Mouse (Mus musculus) CH12.LX (cell line): ENCODE measurements around the gene Gm26897. TPM values are rescaled to one million over a fixed set of nuclear protein-coding genes. Genes with fewer than 3 reads are reported as not detected.

Experiments
- DNase-seq: peaks from one replicate; pipeline ENCODE4 v3.0.0-alpha.2; 2013; ENCODE audit errors: extremely low read depth
- H3K27ac ChIP-seq: 2 replicates; pipeline ENCODE4 v1.5.1; 2012; ENCODE audit warnings: low read depth, mild to moderate bottlenecking, control low read depth, moderate library complexity; ENCODE audit not compliant: insufficient read depth
- H3K27me3 ChIP-seq: replicated peaks from 2 replicates; pipeline ENCODE3; 2012; ENCODE audit warnings: inconsistent platforms
- H3K36me3 ChIP-seq, 2 experiments: replicated peaks in 1 of 2; 2 replicates each; pipeline versions ENCODE3 to v1.6.1; 2012; ENCODE audit warnings: inconsistent platforms in 1 of 2, low read length in 1 of 2, mild to moderate bottlenecking in 1 of 2, mixed read lengths in 1 of 2, moderate library complexity in 1 of 2; ENCODE audit not compliant: control insufficient read depth in 1 of 2, insufficient read depth in 1 of 2
- H3K4me1 ChIP-seq, 2 experiments: 2 replicates each; pipeline ENCODE4 v1.6.1; 2012; ENCODE audit warnings: inconsistent platforms in 1 of 2, moderate library complexity in 1 of 2; ENCODE audit not compliant: insufficient read depth in 2 of 2, control insufficient read depth in 1 of 2
- H3K4me2 ChIP-seq: 2 replicates; pipeline ENCODE4 v1.6.1; 2012; ENCODE audit warnings: low read depth, mild to moderate bottlenecking, control low read depth; ENCODE audit not compliant: poor library complexity, insufficient read depth, severe bottlenecking
- H3K4me3 ChIP-seq, 3 experiments: fragments of 150-350 bp in 1 of 3; sonication (generic) in 1 of 3; replicated peaks in 1 of 3; 2 replicates each; pipeline versions ENCODE3 to v1.5.1; 2011 to 2012; ENCODE audit warnings: low read depth in 2 of 3, low read length in 2 of 3, mild to moderate bottlenecking in 2 of 3, moderate library complexity in 2 of 3, control low read depth in 1 of 3, improper control_type of control experiment in 1 of 3, inconsistent platforms in 1 of 3, mixed read lengths in 1 of 3; ENCODE audit not compliant: poor library complexity in 1 of 3
- H3K79me2 ChIP-seq: replicated peaks from 2 replicates; pipeline ENCODE4 v1.6.1; 2012; ENCODE audit warnings: mild to moderate bottlenecking, moderate library complexity; ENCODE audit not compliant: control insufficient read depth, poor library complexity, insufficient read depth, severe bottlenecking; ENCODE audit errors: extremely low read depth
- H3K9ac ChIP-seq: 2 replicates; pipeline ENCODE4 v1.6.1; 2012; ENCODE audit warnings: low read depth, mild to moderate bottlenecking, control low read depth, moderate library complexity; ENCODE audit not compliant: insufficient read depth
- H3K9me3 ChIP-seq: replicated peaks from 2 replicates; pipeline ENCODE3; 2012; ENCODE audit warnings: low read length, inconsistent platforms, mixed read lengths
- CHD1 ChIP-seq: IDR thresholded peaks from 2 replicates; pipeline ENCODE4 v1.6.1; 2012; ENCODE audit warnings: low read depth, low read length, improper control_type of control experiment, inconsistent platforms
- ETS1 ChIP-seq: conservative IDR thresholded peaks from 2 replicates; pipeline ENCODE4 v1.6.1; 2012; ENCODE audit warnings: low read depth, mild to moderate bottlenecking, inconsistent platforms, low read length, improper control_type of control experiment, moderate library complexity
- dilution Hi-C: fragments of 300-500 bp; cut with MboI; formaldehyde crosslinking; loops from 2 replicates; pipeline ENCODE4 v1.14.3; 2020; ENCODE audit warnings: low sequenced_read_pairs; ENCODE audit not compliant: extremely low pct_unique_long_range_greater_than_20kb, extremely low pct_ligation_motif_present
- in situ Hi-C: fragments of 300-500 bp; cut with MboI; formaldehyde crosslinking; loops from 3 replicates; pipeline ENCODE4 v1.14.3; 2019; ENCODE audit warnings: low sequenced_read_pairs, low pct_ligation_motif_present, low pct_unique_long_range_greater_than_20kb, mixed read lengths
- polyA plus RNA-seq: library from polyadenylated mRNA; unstranded; fragments of >175 nt; gene quantifications from 2 replicates; pipeline ENCODE4 v1.2.1, GENCODE M21; 2012; ENCODE audit warnings: low read depth; ENCODE audit not compliant: insufficient read length
- total RNA-seq, 2 experiments: library from RNA; depleted of rRNA; stranded (reverse); fragments of 300-350 nt in 1 of 2; fragments of >200 nt in 1 of 2; gene quantifications; 2 replicates each; pipeline ENCODE4 v1.2.3; 2012 to 2014

Gene Gm26897
- total and polyA plus RNA-seq, 3 experiments, result not detected

DNA sequence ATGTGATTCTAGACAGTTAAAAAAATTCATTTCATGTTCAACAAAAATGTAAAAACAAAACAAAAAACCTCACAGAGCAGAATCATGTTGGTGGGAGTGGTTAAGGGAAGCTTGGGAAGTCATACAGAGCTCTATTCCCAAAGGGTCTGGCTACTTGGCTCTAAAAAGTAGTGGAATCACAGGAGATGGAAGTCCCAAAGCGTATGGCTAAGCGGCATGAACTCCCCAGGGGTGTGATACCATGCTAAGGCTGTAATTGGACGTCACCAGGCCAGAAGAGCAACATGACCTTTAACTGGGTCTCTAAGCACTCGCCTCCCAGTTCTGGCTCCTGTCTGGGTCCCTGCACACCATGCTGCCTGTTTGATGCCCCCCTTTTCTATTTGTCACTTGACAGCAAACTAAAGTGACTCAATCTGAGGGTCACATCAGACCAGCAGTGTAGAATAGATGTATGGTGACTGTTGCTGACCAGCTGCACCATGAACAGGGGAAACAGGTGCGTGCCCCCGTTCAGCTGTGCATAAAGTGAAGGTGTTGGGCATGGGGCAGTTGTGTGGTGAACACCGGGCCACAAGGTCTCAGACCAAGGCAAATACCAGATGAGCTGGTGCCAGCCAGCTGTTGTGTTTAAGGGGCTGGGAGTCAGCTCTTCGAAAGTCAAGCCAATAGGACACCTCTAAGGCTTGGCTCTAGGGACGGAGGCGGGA lies 46.2 kb downstream of the Gm26897 start:
- in situ Hi-C loops, result no loop called here

More for the DNA sequence above, 46.2 kb downstream of the Gm26897 start:
- Histone ChIP-seq H3K4me2 (no peak overlapping the region), H3K79me2 (no peaks in the 10 kb centered on the region), H3K27me3 (no peaks in the 10 kb centered on the region), H3K36me3 (no peaks in the 10 kb centered on the region), H3K27ac (no peak overlapping the region), H3K9me3 (peaks cover 85% of the 10 kb centered on the region), H3K9ac (no peak overlapping the region), H3K4me3 (no peak overlapping the region), H3K4me1 (no peaks in the 10 kb centered on the region)
- dilution Hi-C loops, result no loop called here
- DNase-seq, result no peak
- TF ChIP-seq CHD1 (no peak), ETS1 (no peak)
